Mouse (Mus musculus): ENCODE measurements around the gene Syne1.

Syne1 gene

DNA sequence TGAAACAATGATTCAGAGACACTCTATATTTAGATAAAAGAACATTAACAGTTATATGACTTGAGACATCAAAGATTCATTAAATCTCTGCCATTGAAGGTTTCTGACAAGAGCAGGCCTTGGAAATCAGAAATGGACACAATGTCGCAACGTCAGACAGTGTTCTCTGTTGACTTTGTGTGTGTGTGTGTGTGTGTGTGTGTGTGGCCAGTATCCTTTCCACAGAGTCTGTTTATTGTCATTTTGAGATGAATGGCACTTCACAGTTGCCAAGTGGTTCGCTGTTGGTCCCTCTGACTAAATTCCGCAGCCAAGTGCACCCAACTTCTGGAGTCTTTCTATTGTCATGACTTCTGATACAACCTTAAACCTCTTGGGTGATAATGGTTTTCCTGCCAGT is 577.0 kb downstream of the Syne1 start:
- DNase-seq (ENCODE audit: low spot score) = no peak

DNA sequence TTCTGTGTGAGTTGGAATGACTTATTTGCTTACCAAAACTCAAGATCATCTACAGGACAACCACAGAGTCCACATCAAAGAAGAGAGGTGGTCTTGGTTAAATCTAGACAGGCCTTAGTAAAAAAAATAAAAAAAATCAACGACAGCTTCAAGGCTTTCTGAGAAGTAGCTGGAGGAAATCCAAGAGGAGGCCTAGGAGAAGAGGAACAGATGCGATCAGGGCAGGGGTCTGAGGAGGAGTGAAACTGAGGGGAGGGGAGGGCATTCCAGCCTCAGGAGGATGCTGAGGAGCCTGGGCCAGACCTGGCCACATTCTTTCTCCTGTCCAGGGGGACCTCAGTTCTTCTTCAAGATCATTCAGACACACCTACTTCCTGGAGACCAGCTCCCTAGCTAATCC is 579.3 kb downstream of the Syne1 start:
- no peak for DNase-seq (ENCODE audit: low spot score)

DNA sequence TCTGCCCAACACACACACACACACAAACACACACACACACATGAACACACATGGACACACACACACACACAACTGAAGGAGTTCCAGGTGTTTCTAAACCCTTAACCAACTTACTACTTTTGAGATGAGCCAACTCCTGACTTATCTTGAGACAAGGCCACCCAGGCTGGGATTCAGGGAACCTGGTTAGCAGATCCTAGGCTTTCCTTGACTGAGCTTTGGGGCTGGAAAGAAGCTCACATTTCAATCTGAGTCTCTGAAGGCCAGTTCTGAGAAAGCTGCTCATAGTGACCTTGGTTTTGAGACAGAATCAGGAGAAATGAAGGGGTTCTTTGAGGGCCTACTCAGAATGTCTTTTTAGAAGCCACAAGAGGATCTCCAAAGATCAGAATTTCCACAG is 579.7 kb downstream of the Syne1 start:
- DNase-seq (ENCODE audit: low spot score) = no peak

DNA sequence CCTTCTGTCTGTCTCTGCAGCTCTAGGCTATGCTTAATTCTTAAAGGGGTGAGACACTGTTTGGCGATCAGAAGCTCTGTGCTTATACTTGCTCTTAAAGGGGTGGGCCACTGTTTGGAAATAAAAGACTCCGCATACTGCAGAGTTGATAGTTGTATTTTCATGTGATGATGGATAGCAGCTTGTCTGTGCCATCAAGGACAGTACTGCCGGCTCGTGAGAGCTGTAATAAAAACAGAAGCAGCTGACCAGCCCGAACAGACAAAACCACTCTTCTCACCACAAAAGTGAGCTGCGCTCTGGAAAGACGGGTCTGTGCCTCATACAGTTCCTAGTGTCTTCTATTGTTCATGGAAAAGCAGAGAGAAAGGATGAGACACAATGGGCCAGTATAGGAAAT is 580.1 kb downstream of the Syne1 start:
- no peak for DNase-seq (ENCODE audit: low spot score)

Data from testis, postnatal 10 days (tissue).